Mouse (Mus musculus) liver, embryonic 12.5 days (tissue): ENCODE measurements around the gene Cog7. TPM values are rescaled to one million over a fixed set of nuclear protein-coding genes. Genes with fewer than 3 reads are reported as not detected.

Experiments used
- ATAC-seq: fragments of 200-750 bp; cut with Nextera tagmentation; 2 replicates; pipeline ENCODE4 v1.8.0; 2017; ENCODE audit warnings: moderate number of reproducible peaks, mild to moderate bottlenecking, moderate library complexity
- H3K27ac ChIP-seq: fragments of 300-500 bp; sonication (generic); 2 replicates; pipeline ENCODE4 v1.5.1; 2016; ENCODE audit warnings: mild to moderate bottlenecking
- H3K27me3 ChIP-seq: fragments of 300-500 bp; sonication (generic); replicated peaks from 2 replicates; pipeline ENCODE4 v1.6.1; 2016; ENCODE audit warnings: mild to moderate bottlenecking, moderate library complexity
- H3K36me3 ChIP-seq: fragments of 300-500 bp; sonication (generic); 2 replicates; pipeline ENCODE4 v1.6.1; 2016; ENCODE audit warnings: mild to moderate bottlenecking, moderate library complexity
- H3K4me1 ChIP-seq: fragments of 300-500 bp; sonication (generic); 2 replicates; pipeline ENCODE4 v1.6.1; 2016
- H3K4me2 ChIP-seq: fragments of 300-500 bp; sonication (generic); 2 replicates; pipeline ENCODE4 v1.6.1; 2016; ENCODE audit warnings: mild to moderate bottlenecking, moderate library complexity
- H3K4me3 ChIP-seq: fragments of 300-500 bp; sonication (generic); 2 replicates; pipeline ENCODE4 v1.5.1; 2016; ENCODE audit warnings: mild to moderate bottlenecking, moderate library complexity
- H3K9ac ChIP-seq: fragments of 300-500 bp; sonication (generic); 2 replicates; pipeline ENCODE4 v1.6.1; 2016; ENCODE audit warnings: mild to moderate bottlenecking, moderate library complexity
- H3K9me3 ChIP-seq: fragments of 300-500 bp; sonication (generic); replicated peaks from 2 replicates; pipeline ENCODE4 v1.6.1; 2016; ENCODE audit warnings: mild to moderate bottlenecking, moderate library complexity
- WGBS: fragments of 180-500 bp; shearing (Covaris S2); methylation state at CpG from one replicate; pipeline ENCODE4 v1.1.7; 2016; ENCODE audit not compliant: insufficient replicate concordance; 5-methylcytosine and 5-hydroxymethylcytosine counted together
- polyA plus RNA-seq: library from polyadenylated mRNA; unstranded; fragments of >200 nt; fragmentation: Nextera tagmentation; extraction: Ambion mirVana; gene quantifications from 2 replicates; pipeline ENCODE4 v1.2.1, GENCODE M21; 2016

Gene Cog7
- polyA plus RNA-seq, 1 experiment from 2014 or later = 15.1 TPM

DNA sequence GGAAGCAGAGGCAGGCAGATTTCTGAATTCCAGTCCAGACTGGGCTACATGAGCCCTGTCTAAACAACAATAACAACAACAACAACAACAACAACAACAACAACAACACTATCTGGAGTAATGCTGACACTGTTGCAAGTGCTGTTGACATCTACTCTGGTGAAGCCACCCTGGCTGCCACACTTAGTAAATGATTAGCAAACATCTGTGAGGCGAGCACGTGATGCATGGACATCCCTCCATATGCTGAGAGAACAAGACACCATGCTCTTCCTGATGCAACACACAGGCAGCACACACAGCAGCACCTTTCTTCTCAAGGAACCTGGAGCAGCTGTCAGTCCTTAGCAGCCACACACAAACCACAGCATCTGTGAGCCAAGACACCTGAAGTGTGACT, 53.6 kb downstream of the Cog7 start:
- H3K36me3 ChIP-seq = peaks cover 49% of the 10 kb centered on the region
- no peaks in the 10 kb centered on the region for H3K9me3 ChIP-seq
- no peak overlapping the region for H3K27ac ChIP-seq
- no peaks in the 10 kb centered on the region for H3K27me3 ChIP-seq
- no peak overlapping the region for H3K4me2 ChIP-seq
- no peak overlapping the region for H3K9ac ChIP-seq
- no peaks in the 10 kb centered on the region for H3K4me1 ChIP-seq
- WGBS = 74% methylated on average over 2 of the region's 2 CpGs
- H3K4me3 ChIP-seq = no peak overlapping the region
- no peak for ATAC-seq

DNA sequence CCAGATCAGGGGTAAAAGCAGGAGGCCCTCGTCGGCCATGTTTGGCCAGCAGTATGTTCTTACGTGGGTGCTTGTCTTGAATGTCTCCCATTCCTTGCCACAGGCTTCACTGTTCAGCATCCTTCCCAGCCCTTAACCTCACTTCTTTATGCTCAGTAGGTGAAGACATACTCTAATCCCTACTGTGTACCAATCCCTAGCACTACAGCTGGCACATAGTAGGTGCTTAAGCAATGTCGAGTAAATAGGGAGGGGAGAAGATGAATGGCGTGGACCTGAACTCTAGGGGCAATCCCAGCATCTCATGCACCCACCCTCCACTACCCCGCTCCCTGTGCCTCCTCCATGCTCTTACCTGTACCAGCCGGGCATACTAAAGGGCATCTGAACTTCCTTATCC, 57.1 kb downstream of the Cog7 start:
- 79% methylated on average over 7 of the region's 7 CpGs for WGBS
- no peak overlapping the region for H3K9ac ChIP-seq
- no peak for ATAC-seq
- no peak overlapping the region for H3K27ac ChIP-seq
- H3K4me3 ChIP-seq = no peak overlapping the region
- H3K27me3 ChIP-seq = no peaks in the 10 kb centered on the region
- H3K9me3 ChIP-seq = no peaks in the 10 kb centered on the region
- no peaks in the 10 kb centered on the region for H3K4me1 ChIP-seq
- peaks cover 40% of the 10 kb centered on the region for H3K36me3 ChIP-seq
- H3K4me2 ChIP-seq = no peak overlapping the region

DNA sequence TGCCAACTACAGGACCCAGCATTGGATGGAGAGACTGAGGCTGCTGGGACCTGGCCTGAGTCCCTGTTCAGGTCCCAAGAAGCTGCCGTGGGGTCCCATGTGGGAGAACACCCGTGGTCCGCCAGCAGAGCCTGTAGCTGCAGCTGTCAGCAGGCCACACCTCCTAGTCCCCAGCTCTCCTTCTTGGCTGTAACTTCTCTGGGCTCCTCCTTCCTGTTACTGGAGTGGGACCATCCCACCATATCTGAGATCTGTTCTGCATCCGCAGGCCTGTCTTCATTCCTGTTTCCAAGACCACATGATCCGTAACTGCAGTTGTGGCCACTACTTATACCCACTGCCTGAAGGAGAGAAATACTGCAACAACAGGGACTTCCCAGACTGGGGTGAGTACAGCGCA, 67.6 kb downstream of the Cog7 start:
- 60% methylated on average over 6 of the region's 6 CpGs for WGBS
- no peaks in the 10 kb centered on the region for H3K36me3 ChIP-seq
- H3K4me3 ChIP-seq = no peak overlapping the region
- no peaks in the 10 kb centered on the region for H3K27me3 ChIP-seq
- H3K27ac ChIP-seq = no peak overlapping the region
- no peak overlapping the region for H3K4me2 ChIP-seq
- H3K9ac ChIP-seq = no peak overlapping the region
- no peak for ATAC-seq
- no peaks in the 10 kb centered on the region for H3K4me1 ChIP-seq
- H3K9me3 ChIP-seq = no peaks in the 10 kb centered on the region

DNA sequence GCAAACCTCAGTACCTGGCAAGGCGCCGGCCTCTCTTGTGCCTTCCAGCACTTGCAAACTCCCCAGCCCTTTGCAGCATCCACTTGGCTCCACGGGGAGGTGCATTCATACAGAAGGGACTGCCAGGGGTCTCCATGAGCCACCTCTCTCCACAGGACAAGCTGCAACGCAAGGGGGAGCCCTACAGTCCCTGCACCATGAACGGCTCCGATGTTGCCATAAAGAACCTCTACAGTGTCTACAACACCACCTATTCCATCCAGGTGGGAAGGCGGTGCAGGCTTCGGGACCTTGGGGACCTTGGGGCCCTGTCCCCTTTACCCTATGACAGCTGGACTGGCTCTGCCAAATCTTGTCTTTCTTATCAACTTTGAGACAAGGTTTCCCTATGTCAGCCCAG, 69.3 kb downstream of the Cog7 start:
- 58% methylated on average over 8 of the region's 8 CpGs for WGBS
- ATAC-seq = no peak
- no peaks in the 10 kb centered on the region for H3K9me3 ChIP-seq

GRCm38 (mm10) chr7:121906879-121907278, 74.6 kb downstream of the Cog7 start:
- Histone ChIP-seq H3K9ac (no peak overlapping the region), H3K27ac (no peak overlapping the region), H3K27me3 (no peaks in the 10 kb centered on the region), H3K4me1 (no peaks in the 10 kb centered on the region), H3K36me3 (no peaks in the 10 kb centered on the region), H3K4me3 (no peak overlapping the region), H3K9me3 (no peaks in the 10 kb centered on the region), H3K4me2 (no peak overlapping the region)
- WGBS = 58% methylated on average over 4 of the region's 4 CpGs
- ATAC-seq = no peak

More for the DNA sequence above, 69.3 kb downstream of the Cog7 start:
- H3K4me2 ChIP-seq = no peak overlapping the region
- no peak overlapping the region for H3K9ac ChIP-seq
- H3K27me3 ChIP-seq = no peaks in the 10 kb centered on the region
- H3K4me3 ChIP-seq = no peak overlapping the region
- H3K36me3 ChIP-seq = no peaks in the 10 kb centered on the region
- no peaks in the 10 kb centered on the region for H3K4me1 ChIP-seq
- H3K27ac ChIP-seq = no peak overlapping the region

DNA sequence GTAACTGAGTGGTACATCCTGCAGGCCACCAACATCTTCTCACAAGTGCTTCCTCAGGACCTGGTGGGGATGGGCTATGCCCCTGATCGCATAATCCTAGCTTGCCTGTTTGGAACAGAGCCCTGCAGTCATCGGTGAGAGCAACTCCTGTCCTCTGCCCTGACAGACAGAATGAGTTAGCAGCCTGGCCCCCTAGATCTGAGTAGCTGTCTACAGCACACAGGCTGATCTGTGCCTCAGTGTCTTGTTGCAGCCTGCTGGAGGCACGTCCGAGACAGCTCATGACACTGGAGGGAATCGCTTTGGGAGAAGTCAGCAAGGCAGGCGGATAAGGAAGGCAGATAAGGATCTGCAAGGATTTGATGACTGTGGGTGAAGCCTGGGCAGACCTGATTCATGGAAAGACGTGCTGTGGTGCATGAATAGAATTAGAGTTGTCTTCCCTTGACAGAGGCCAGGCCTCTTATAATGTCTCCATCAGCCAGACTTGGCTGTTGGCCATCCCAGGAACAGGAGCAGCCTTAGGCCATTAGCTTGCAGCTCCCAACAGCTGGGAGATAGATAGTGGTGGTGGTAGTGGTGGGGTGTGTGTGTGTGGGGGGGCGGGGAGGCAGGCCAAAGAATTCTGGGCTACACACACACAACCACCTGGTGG, 78.6 kb downstream of the Cog7 start:
- Histone ChIP-seq H3K36me3 (no peaks in the 10 kb centered on the region), H3K4me2 (no peak overlapping the region), H3K4me1 (no peaks in the 10 kb centered on the region), H3K9me3 (no peaks in the 10 kb centered on the region), H3K4me3 (no peak overlapping the region), H3K27me3 (peaks cover 17% of the 10 kb centered on the region), H3K27ac (no peak overlapping the region), H3K9ac (no peak overlapping the region)
- ATAC-seq = no peak
- WGBS = 60% methylated on average over 8 of the region's 8 CpGs

GRCm38 (mm10) chr7:121899940-121900339, 81.6 kb downstream of the Cog7 start:
- Histone ChIP-seq H3K4me3 (no peak overlapping the region), H3K27ac (no peak overlapping the region), H3K9me3 (no peaks in the 10 kb centered on the region), H3K4me2 (no peak overlapping the region), H3K27me3 (peaks cover 20% of the 10 kb centered on the region), H3K4me1 (no peaks in the 10 kb centered on the region), H3K36me3 (no peaks in the 10 kb centered on the region), H3K9ac (no peak overlapping the region)
- WGBS = 18% methylated on average over 7 of the region's 7 CpGs
- no peak for ATAC-seq

- no peaks in the 10 kb centered on the region for H3K9me3 ChIP-seq
- H3K27me3 ChIP-seq = peaks cover 20% of the 10 kb centered on the region
- H3K9ac ChIP-seq = no peak overlapping the region
- H3K4me2 ChIP-seq = no peak overlapping the region
- WGBS = 7% methylated on average over 14 of the region's 14 CpGs
- H3K27ac ChIP-seq = no peak overlapping the region
- no peak for ATAC-seq
- H3K4me3 ChIP-seq = no peak overlapping the region
- no peaks in the 10 kb centered on the region for H3K36me3 ChIP-seq
- H3K4me1 ChIP-seq = no peaks in the 10 kb centered on the region
These were observed 82.2 kb downstream of the Cog7 start for GRCm38 (mm10) chr7:121899311-121899710.

DNA sequence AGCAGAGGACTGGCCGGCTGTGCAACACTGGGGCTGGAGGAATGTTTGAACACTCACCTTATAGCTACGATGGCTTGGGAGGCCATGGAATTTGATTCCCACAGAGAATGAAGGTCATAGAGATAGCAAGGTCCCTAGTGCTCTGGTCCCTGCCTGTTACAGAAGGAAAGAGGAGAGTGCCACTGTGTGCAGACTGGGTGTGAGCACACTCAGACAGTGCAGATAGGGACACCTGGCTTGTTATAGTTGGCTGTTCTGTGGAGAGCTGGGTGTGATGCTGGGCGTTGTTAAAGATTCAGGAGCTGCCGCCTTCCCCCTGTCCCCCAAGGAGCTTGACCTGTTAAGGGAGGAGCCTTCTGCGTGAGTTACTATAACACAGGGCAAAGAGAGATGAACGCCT, 84.8 kb downstream of the Cog7 start:
- Histone ChIP-seq H3K4me3 (no peak overlapping the region), H3K4me1 (no peaks in the 10 kb centered on the region), H3K36me3 (no peaks in the 10 kb centered on the region), H3K9ac (no peak overlapping the region), H3K27me3 (peaks cover 20% of the 10 kb centered on the region), H3K9me3 (no peaks in the 10 kb centered on the region), H3K4me2 (no peak overlapping the region), H3K27ac (no peak overlapping the region)
- no peak for ATAC-seq
- WGBS = 46% methylated on average over 6 of the region's 6 CpGs

GRCm38 (mm10) chr7:121890636-121891360, 90.7 kb downstream of the Cog7 start:
- H3K27me3 ChIP-seq = no peaks in the 10 kb centered on the region
- H3K9ac ChIP-seq = no peak overlapping the region
- H3K4me1 ChIP-seq = no peaks in the 10 kb centered on the region
- H3K4me3 ChIP-seq = no peak overlapping the region
- 79% methylated on average over 13 of the region's 13 CpGs for WGBS
- no peak for ATAC-seq
- no peaks in the 10 kb centered on the region for H3K36me3 ChIP-seq
- no peak overlapping the region for H3K27ac ChIP-seq
- H3K9me3 ChIP-seq = no peaks in the 10 kb centered on the region
- no peak overlapping the region for H3K4me2 ChIP-seq

GRCm38 (mm10) chr7:121880246-121880645, 101.3 kb downstream of the Cog7 start:
- H3K4me3 ChIP-seq = no peak overlapping the region
- no peaks in the 10 kb centered on the region for H3K27me3 ChIP-seq
- H3K36me3 ChIP-seq = no peaks in the 10 kb centered on the region
- no peak for ATAC-seq
- H3K4me1 ChIP-seq = no peaks in the 10 kb centered on the region
- no peak overlapping the region for H3K9ac ChIP-seq
- 46% methylated on average over 4 of the region's 4 CpGs for WGBS
- H3K27ac ChIP-seq = no peak overlapping the region
- no peaks in the 10 kb centered on the region for H3K9me3 ChIP-seq
- H3K4me2 ChIP-seq = no peak overlapping the region

DNA sequence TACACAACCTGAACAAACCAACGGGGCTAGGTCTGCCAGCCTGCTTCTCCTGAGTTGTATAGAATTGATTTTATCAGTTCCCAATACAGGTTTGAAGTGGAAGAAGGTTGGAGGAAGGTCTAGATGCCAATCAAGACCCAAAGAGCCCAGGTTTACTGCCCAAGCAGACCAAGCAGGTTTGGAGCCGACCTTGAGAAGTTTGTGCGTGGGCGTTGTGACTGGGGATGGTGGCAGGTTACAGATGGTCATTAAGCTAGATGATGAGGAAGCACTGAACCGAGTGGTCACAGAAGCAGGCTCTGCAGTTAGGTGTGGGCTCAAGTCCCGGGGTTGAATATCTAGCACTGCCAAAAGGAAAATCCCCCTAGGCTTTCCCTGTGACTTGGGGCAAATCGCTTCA, 106.7 kb downstream of the Cog7 start:
- 71% methylated on average over 7 of the region's 7 CpGs for WGBS
- Histone ChIP-seq H3K4me1 (no peaks in the 10 kb centered on the region), H3K9me3 (no peaks in the 10 kb centered on the region), H3K4me2 (no peak overlapping the region), H3K27me3 (no peaks in the 10 kb centered on the region), H3K36me3 (no peaks in the 10 kb centered on the region), H3K27ac (no peak overlapping the region), H3K9ac (no peak overlapping the region), H3K4me3 (no peak overlapping the region)
- no peak for ATAC-seq
